Mouse (Mus musculus) limb, embryonic 10.5 days (tissue): ENCODE results near the gene Slc6a3. TPM values are rescaled to one million over a fixed set of nuclear protein-coding genes. Genes with fewer than 3 reads are reported as not detected.
A peak's percentile ranks its signal among the peaks of the same experiment; 100 is the strongest.

Experiments
- DNase-seq: peaks from one replicate; pipeline ENCODE4 v3.0.0-alpha.2; 2017; ENCODE audit warnings: low spot score
- H3K27ac ChIP-seq: fragments of 300-500 bp; sonication (generic); 2 replicates; pipeline ENCODE4 v1.5.1; 2016; ENCODE audit warnings: mild to moderate bottlenecking
- H3K27me3 ChIP-seq: fragments of 300-500 bp; sonication (generic); 2 replicates; pipeline ENCODE4 v1.6.1; 2016; ENCODE audit warnings: low read depth, mild to moderate bottlenecking; ENCODE audit not compliant: poor library complexity, severe bottlenecking
- H3K36me3 ChIP-seq: fragments of 300-500 bp; sonication (generic); 2 replicates; pipeline ENCODE4 v1.6.1; 2016; ENCODE audit warnings: mild to moderate bottlenecking, moderate library complexity
- H3K4me1 ChIP-seq: fragments of 300-500 bp; sonication (generic); 2 replicates; pipeline ENCODE4 v1.6.1; 2016
- H3K4me3 ChIP-seq: fragments of 300-500 bp; sonication (generic); 2 replicates; pipeline ENCODE4 v1.5.1; 2016; ENCODE audit warnings: mild to moderate bottlenecking, moderate library complexity
- H3K9me3 ChIP-seq: fragments of 300-500 bp; sonication (generic); replicated peaks from 2 replicates; pipeline ENCODE4 v1.6.1; 2016; ENCODE audit warnings: mild to moderate bottlenecking
- WGBS: fragments of 180-500 bp; shearing (Covaris S2); methylation state at CpG from one replicate; pipeline ENCODE4 v1.1.7; 2016; 5-methylcytosine and 5-hydroxymethylcytosine counted together
- polyA plus RNA-seq: library from polyadenylated mRNA; unstranded; fragments of >200 nt; fragmentation: Nextera tagmentation; extraction: Ambion mirVana; gene quantifications from 2 replicates; pipeline ENCODE4 v1.2.1, GENCODE M21; 2016

Slc6a3 gene
- polyA plus RNA-seq, 1 experiment from 2014 or later = not detected

- Histone ChIP-seq H3K4me1 (peaks cover 26% of the 10 kb centered on the region), H3K27me3 (no peaks in the 10 kb centered on the region), H3K36me3 (peaks cover 22% of the 10 kb centered on the region), H3K27ac (peak overlapping the region; percentile 89), H3K9me3 (no peaks in the 10 kb centered on the region), H3K4me3 (peak overlapping the region; percentile 94)
- 56% methylated on average over 4 of the region's 4 CpGs for WGBS
- peak; percentile 32 for DNase-seq
Observed at GRCm38 (mm10) chr13:73603046-73603445, 66.5 kb downstream of the Slc6a3 start.

GRCm38 (mm10) chr13:73603522-73604155 lies 67.1 kb downstream of the Slc6a3 start, which contains the start of gene Clptm1l:
Clptm1l (plus strand) TSS chr13:73604006.
- H3K36me3 ChIP-seq = peaks cover 28% of the 10 kb centered on the region

GRCm38 (mm10) chr13:73604156-73604957 lies 67.8 kb downstream of the Slc6a3 start:
- no peak for DNase-seq
- Histone ChIP-seq H3K27ac (peak overlapping the region; percentile 89), H3K4me3 (peak overlapping the region; percentile 94), H3K36me3 (peaks cover 35% of the 10 kb centered on the region), H3K4me1 (peaks cover 26% of the 10 kb centered on the region), H3K27me3 (no peaks in the 10 kb centered on the region), H3K9me3 (no peaks in the 10 kb centered on the region)
- 4% methylated on average over 39 of the region's 39 CpGs for WGBS

More at GRCm38 (mm10) chr13:73603522-73604155, 67.1 kb downstream of the Slc6a3 start, which contains the start of gene Clptm1l:
- peak; percentile 99 for DNase-seq
- H3K27me3 ChIP-seq = no peaks in the 10 kb centered on the region
- H3K4me3 ChIP-seq = peak within 1 kb of the TSS; percentile 94
- H3K9me3 ChIP-seq = no peaks in the 10 kb centered on the region
- WGBS = under 1% methylated on average over 53 of the region's 53 CpGs
- peaks cover 26% of the 10 kb centered on the region for H3K4me1 ChIP-seq
- H3K27ac ChIP-seq = peak within 1 kb of the TSS; percentile 89

- no peaks in the 10 kb centered on the region for H3K4me1 ChIP-seq
- H3K27ac ChIP-seq = no peak overlapping the region
- WGBS = 96% methylated on average over 5 of the region's 5 CpGs
- H3K27me3 ChIP-seq = no peaks in the 10 kb centered on the region
- no peak overlapping the region for H3K4me3 ChIP-seq
- no peaks in the 10 kb centered on the region for H3K9me3 ChIP-seq
- peaks cover 82% of the 10 kb centered on the region for H3K36me3 ChIP-seq
- no peak for DNase-seq
Observed at GRCm38 (mm10) chr13:73618406-73618805, 81.9 kb downstream of the Slc6a3 start.

- no peak overlapping the region for H3K27ac ChIP-seq
- no peak for DNase-seq
- no peaks in the 10 kb centered on the region for H3K27me3 ChIP-seq
- 76% methylated on average over 6 of the region's 6 CpGs for WGBS
- H3K4me3 ChIP-seq = no peak overlapping the region
- H3K4me1 ChIP-seq = no peaks in the 10 kb centered on the region
- H3K9me3 ChIP-seq = no peaks in the 10 kb centered on the region
- H3K36me3 ChIP-seq = peaks cover 60% of the 10 kb centered on the region
Observed at GRCm38 (mm10) chr13:73620637-73621036, 84.1 kb downstream of the Slc6a3 start.

- DNase-seq = no peak
- Histone ChIP-seq H3K4me1 (peaks cover 27% of the 10 kb centered on the region), H3K27ac (peak overlapping the region; percentile 92), H3K4me3 (peak overlapping the region; percentile 76), H3K36me3 (peaks cover 27% of the 10 kb centered on the region), H3K9me3 (no peaks in the 10 kb centered on the region), H3K27me3 (no peaks in the 10 kb centered on the region)
- WGBS = 44% methylated on average over 6 of the region's 6 CpGs
Observed at GRCm38 (mm10) chr13:73626410-73626744, 89.8 kb downstream of the Slc6a3 start.

- peak within 1 kb of the TSS; percentile 92 for H3K27ac ChIP-seq
- DNase-seq = peak; percentile 84
Observed at GRCm38 (mm10) chr13:73626745-73627549, 90.4 kb downstream of the Slc6a3 start, which contains the start of gene Tert. Tert (plus strand) TSS chr13:73626911.

More at GRCm38 (mm10) chr13:73626745-73627549, 90.4 kb downstream of the Slc6a3 start, which contains the start of gene Tert:
- Histone ChIP-seq H3K36me3 (peaks cover 24% of the 10 kb centered on the region), H3K4me1 (peaks cover 27% of the 10 kb centered on the region), H3K4me3 (peak within 1 kb of the TSS; percentile 76), H3K9me3 (no peaks in the 10 kb centered on the region), H3K27me3 (no peaks in the 10 kb centered on the region)
- 10% methylated on average over 47 of the region's 47 CpGs for WGBS

Other genes starting within 250 kb of the Slc6a3 start
- 94.1 and 101 TPM in 2 replicates for gene Mrpl36, start 208.2 kb upstream of the Slc6a3 start, polyA plus RNA-seq
- 398 and 399 TPM in 2 replicates for gene Ndufs6, start 208.2 kb upstream of the Slc6a3 start, polyA plus RNA-seq
- gene Lpcat1, start 69.5 kb upstream of the Slc6a3 start, polyA plus RNA-seq = 51.5 and 56.7 TPM in 2 replicates
- 111 and 112 TPM in 2 replicates for gene Clptm1l, start 67.3 kb downstream of the Slc6a3 start, polyA plus RNA-seq
- 10.4 and 12.9 TPM in 2 replicates for gene Tert, start 90.2 kb downstream of the Slc6a3 start, polyA plus RNA-seq
- not detected in 2 replicates for gene Slc6a18, start 141.3 kb downstream of the Slc6a3 start, polyA plus RNA-seq
- not detected in 2 replicates for gene Slc6a19, start 168.1 kb downstream of the Slc6a3 start, polyA plus RNA-seq
- 49.5 and 59.6 TPM in 2 replicates for gene Slc12a7, start 196.3 kb downstream of the Slc6a3 start, polyA plus RNA-seq